Mouse (Mus musculus): ENCODE results near the gene Orai2.
"Not testable (repeated sequence)": the region's sequence is repeated elsewhere in the genome, so short reads cannot be mapped to it uniquely, and the experiment has no call there.

The Orai2 gene

GRCm38 (mm10) chr5:136137658-136138274 lies 32.7 kb downstream of the Orai2 start:
- no peak for DNase-seq (ENCODE audit: low spot score in 2 of 2)

GRCm38 (mm10) chr5:136136292-136136990 lies 34.1 kb downstream of the Orai2 start:
- no peak for DNase-seq (ENCODE audit: low spot score in 2 of 2)

GRCm38 (mm10) chr5:136135571-136136291 lies 34.8 kb downstream of the Orai2 start, which contains the start of the genes Lrwd1 and Alkbh4:
TSS of gene Lrwd1 (minus strand) at chr5:136136074.
TSS of gene Alkbh4 (plus strand) at chr5:136136146.
- DNase-seq (ENCODE audit: low spot score in 2 of 2): peak; percentile 92 to 96

- DNase-seq (ENCODE audit: low spot score in 2 of 2): no peak
Measured at GRCm38 (mm10) chr5:136122165-136122564, 48.3 kb downstream of the Orai2 start.

GRCm38 (mm10) chr5:136116784-136117112 lies 53.8 kb downstream of the Orai2 start:
- no peak for DNase-seq (ENCODE audit: low spot score in 2 of 2)

GRCm38 (mm10) chr5:136115891-136116783 lies 54.4 kb downstream of the Orai2 start, which contains the start of gene Polr2j:
TSS of gene Polr2j (plus strand) at chr5:136116631.
- DNase-seq (ENCODE audit: low spot score in 2 of 2): peak; percentile 93 to 96

GRCm38 (mm10) chr5:136113546-136113945 lies 57.0 kb downstream of the Orai2 start:
- not testable (repeated sequence) for DNase-seq (ENCODE audit: low spot score in 2 of 2)

- no peak for DNase-seq (ENCODE audit: low spot score in 2 of 2)
Measured at GRCm38 (mm10) chr5:136109042-136109441, 61.5 kb downstream of the Orai2 start.

GRCm38 (mm10) chr5:136108486-136108885 lies 62.0 kb downstream of the Orai2 start:
- no peak for DNase-seq (ENCODE audit: low spot score in 2 of 2)

GRCm38 (mm10) chr5:136104511-136104910 lies 66.0 kb downstream of the Orai2 start:
- no peak for DNase-seq (ENCODE audit: low spot score in 2 of 2)

- peak; percentile 67 to 74 for DNase-seq (ENCODE audit: low spot score in 2 of 2)
Measured at GRCm38 (mm10) chr5:136102099-136102820, 68.3 kb downstream of the Orai2 start.

- no peak for DNase-seq (ENCODE audit: low spot score in 2 of 2)
Measured at GRCm38 (mm10) chr5:136098536-136098935, 72.0 kb downstream of the Orai2 start.

Measured in urinary bladder, postnatal 4 days (tissue).